ENCODE assay signal across 26 mouse cellular contexts in the genomic region with DNA sequence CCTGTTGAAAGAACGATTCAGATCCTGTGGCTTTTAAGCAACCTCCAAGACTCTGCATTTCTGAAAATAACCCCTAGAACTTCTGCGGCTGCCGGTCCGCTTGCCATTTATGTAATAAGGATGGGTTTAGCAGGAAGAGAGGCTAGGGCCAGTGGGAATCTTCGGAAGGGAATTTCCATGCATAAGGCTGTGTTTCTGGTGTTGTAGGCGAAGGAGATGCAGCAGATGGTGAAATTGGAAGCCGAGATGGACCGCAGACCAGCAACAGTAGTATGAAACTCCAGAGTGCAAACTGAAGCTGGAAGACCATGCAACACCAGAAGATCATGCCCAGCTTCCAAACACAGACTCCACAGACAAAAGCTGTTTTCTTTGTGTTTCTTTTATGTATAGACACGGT. TPM values are rescaled to one million over a fixed set of nuclear protein-coding genes. Genes with fewer than 3 reads are reported as not detected.
DNase-seq lines count a peak whose midpoint lies in the region; ATAC-seq lines count a peak whose summit lies in the region.
"Had no signal": no experiment of that assay in that cellular context is flagged by ENCODE, and none has a peak within 500 bp of the region (broad histone marks: within the 10 kb centered on the region; RNA-seq: fewer than 3 reads in every experiment).

No protein-coding gene starts in this region.

- H3K9me3 ChIP-seq in heart, embryonic 11.5 days (replicated peaks; ENCODE audit: control insufficient read depth, low read length) = no peaks in the 10 kb centered on the region
- H3K9me3 ChIP-seq: embryonic facial prominence, embryonic 10.5 days; embryonic facial prominence, embryonic 12.5 days; forebrain, embryonic 13.5 days; forebrain, embryonic 15.5 days had no signal

- no peak overlapping the region for H3K27ac ChIP-seq in heart, embryonic 11.5 days (ENCODE audit: low read depth, low read length)
- H3K27ac ChIP-seq: embryonic facial prominence, embryonic 10.5 days; embryonic facial prominence, embryonic 12.5 days; forebrain, embryonic 13.5 days; forebrain, embryonic 15.5 days had no signal

- 0 out of 2 replicates have a peak, but pooled peaks cover 2% of the 10 kb centered on the region for H3K36me3 ChIP-seq in heart, embryonic 11.5 days (ENCODE audit: control insufficient read depth, insufficient read depth, low read length)
- H3K36me3 ChIP-seq: embryonic facial prominence, embryonic 12.5 days; forebrain, embryonic 15.5 days; G1E had no signal

- no peak overlapping the region for H3K9ac ChIP-seq in heart, embryonic 11.5 days (ENCODE audit: low read depth, low read length)
- H3K9ac ChIP-seq: embryonic facial prominence, embryonic 12.5 days; forebrain, embryonic 13.5 days; forebrain, embryonic 15.5 days; forebrain, postnatal 0 days had no signal

- no peak overlapping the region for H3K4me3 ChIP-seq in heart, embryonic 11.5 days (ENCODE audit: low read depth, low read length)
- H3K4me3 ChIP-seq: embryonic facial prominence, embryonic 10.5 days; embryonic facial prominence, embryonic 12.5 days; forebrain, embryonic 13.5 days; forebrain, embryonic 15.5 days had no signal

- no peak for DNase-seq in cerebellum, adult 11-12 months
- DNase-seq in heart, adult 11 months = peak; percentile 13
- no peak for DNase-seq in heart, postnatal 4 days
- DNase-seq in right cerebral cortex, adult 18-20 months = peak; percentile 67
- DNase-seq in right cerebral cortex, adult 2 months (ENCODE audit: low spot score in 2 of 2) = no peak
- DNase-seq: adrenal gland, adult 8-10 months; adrenal gland, postnatal 14 days; B cell, adult 2 months; cerebellum, adult 11 months; cerebellum, adult 9-10 months; cerebellum, postnatal 10 days; cerebellum, postnatal 25 days; forebrain, postnatal 0 days had no signal

- H3K4me2 ChIP-seq in heart, embryonic 11.5 days = no peak overlapping the region
- H3K4me2 ChIP-seq: embryonic facial prominence, embryonic 12.5 days; forebrain, embryonic 13.5 days; forebrain, embryonic 15.5 days had no signal

- no peaks in the 10 kb centered on the region for H3K4me1 ChIP-seq in heart, embryonic 11.5 days (ENCODE audit: control insufficient read depth, insufficient read depth, low read length)
- H3K4me1 ChIP-seq: embryonic facial prominence, embryonic 10.5 days; embryonic facial prominence, embryonic 12.5 days; forebrain, embryonic 13.5 days; forebrain, embryonic 15.5 days had no signal

- H3K27me3 ChIP-seq in heart, embryonic 11.5 days (ENCODE audit: control insufficient read depth, insufficient read depth, low read length) = no peaks in the 10 kb centered on the region
- H3K27me3 ChIP-seq: CH12.LX; embryonic facial prominence, embryonic 12.5 days; forebrain, embryonic 13.5 days; forebrain, embryonic 15.5 days; Patski had no signal

- WGBS in heart, embryonic 11.5 days (ENCODE audit: insufficient replicate concordance) = 88% methylated on average over 9 of the region's 9 CpGs

- peak; percentile 52 for ATAC-seq in cerebellum, adult (ENCODE audit: insufficient number of reproducible peaks, low FRiP score, low TSS enrichment)
- no peak for ATAC-seq in heart, embryonic 11.5 days (replicated peaks; ENCODE audit: insufficient number of reproducible peaks, low FRiP score, low TSS enrichment)
- ATAC-seq: activated CD4-positive, CD25-positive, alpha-beta regulatory T cell, adult 4 months; CD4-positive, CD25-positive, alpha-beta regulatory T cell, adult 4 months; forebrain, embryonic 13.5 days; forebrain, embryonic 15.5 days; forebrain, postnatal 0 days; Patski had no signal

RNA-seq across cellular contexts. Expression of gene Lamp5, which starts 39.3 kb away (rescaled TPM):
- total RNA-seq in heart, postnatal 4 days (2021) = not detected
- polyA plus RNA-seq in heart, embryonic 11.5 days (2014; fragmentation: Nextera tagmentation; extraction: Ambion mirVana) = 0.30 and 0.70 TPM in 2 replicates
- total RNA-seq: adrenal gland, adult 18-20 months; adrenal gland, postnatal 14 days; adrenal gland, postnatal 4 days; CH12.LX had no signal
- polyA plus RNA-seq: activated CD4-positive, CD25-positive, alpha-beta regulatory T cell, adult 4 months; CD4-positive, CD25-positive, alpha-beta regulatory T cell, adult 4 months; G1E; Patski had no signal

Comparison
In these comparisons a context has a peak if more than half of its experiments do, and no peak if none do; other contexts are left out.
1. DNase-seq: peak in heart, adult 11 months (single experiment) and right cerebral cortex, adult 18-20 months (single experiment); none in cerebellum, adult 11-12 months (single experiment), heart, postnatal 4 days (single experiment) and right cerebral cortex, adult 2 months (0 of 2).